Mouse (Mus musculus) cerebellum, adult 2 months (tissue): Measurements from ENCODE around the gene Gna12.

Experiments used
- CTCF ChIP-seq: fragments of 200-500 bp; IDR thresholded peaks from 2 replicates; pipeline ENCODE4 v1.5.1; 2011; ENCODE audit warnings: low read depth, mild to moderate bottlenecking, control low read depth, low read length, moderate library complexity, borderline replicate concordance; ENCODE audit not compliant: insufficient read depth
- POLR2A ChIP-seq: fragments of 200-500 bp; IDR thresholded peaks from 2 replicates; pipeline ENCODE4 v1.6.1; 2011; ENCODE audit warnings: low read length, control low read depth, borderline replicate concordance; ENCODE audit not compliant: insufficient read depth

- no peak for TF ChIP-seq POLR2A
- no peak for TF ChIP-seq CTCF
Observed at GRCm38 (mm10) chr5:140826118-140826517, 4.1 kb downstream of the Gna12 start.
